Mouse (Mus musculus): ENCODE measurements around the gene Ms4a4d. TPM values are rescaled to one million over a fixed set of nuclear protein-coding genes. Genes with fewer than 3 reads are reported as not detected.
"Not testable (repeated sequence)": the region's sequence is repeated elsewhere in the genome, so short reads cannot be mapped to it uniquely, and the experiment has no call there.

Gene Ms4a4d
- total RNA-seq, 2 experiments from 2014 or later, result not detected

DNA sequence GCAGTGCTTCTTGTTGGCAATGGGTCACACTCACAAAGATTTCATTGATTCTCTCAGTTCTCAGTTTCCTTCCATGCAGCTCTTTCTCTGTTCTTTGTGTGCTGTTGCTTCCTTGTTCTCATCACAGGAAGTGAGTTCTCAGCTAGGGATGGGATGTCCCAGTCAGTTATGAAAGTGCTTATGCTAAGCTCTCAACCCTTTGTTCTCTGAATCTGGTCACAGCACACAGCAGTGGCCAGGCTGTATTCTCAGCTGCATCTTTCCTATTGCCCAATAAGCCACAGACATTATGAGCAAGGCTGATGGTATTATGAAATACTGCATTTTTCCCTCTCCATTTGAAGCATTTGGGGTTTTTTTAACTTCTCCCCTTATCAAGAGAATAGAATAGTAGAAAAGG is 23.0 kb downstream of the Ms4a4d start:
- not testable (repeated sequence) for DNase-seq (ENCODE audit: low spot score in 2 of 2)

DNA sequence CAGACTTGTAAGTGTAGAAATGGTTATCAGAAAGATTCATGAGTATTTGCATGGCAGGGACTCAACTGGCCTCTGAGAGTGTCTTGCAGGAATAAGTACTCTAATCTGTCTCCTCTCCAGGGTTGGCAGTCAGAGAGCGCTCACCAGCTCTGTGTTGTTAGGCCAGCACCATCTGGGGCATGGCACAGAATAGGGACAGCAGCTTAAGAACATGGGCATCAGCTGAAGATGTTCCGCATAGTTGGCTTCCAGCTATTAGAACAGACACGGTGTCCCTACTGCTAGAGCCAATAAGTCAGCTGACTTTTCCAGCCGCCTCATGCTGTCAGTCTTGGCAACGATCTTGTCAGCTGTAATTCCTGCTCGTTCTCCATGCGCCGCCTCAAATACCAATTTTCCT is 38.4 kb downstream of the Ms4a4d start:
- no peak for DNase-seq (ENCODE audit: low spot score in 2 of 2)

DNA sequence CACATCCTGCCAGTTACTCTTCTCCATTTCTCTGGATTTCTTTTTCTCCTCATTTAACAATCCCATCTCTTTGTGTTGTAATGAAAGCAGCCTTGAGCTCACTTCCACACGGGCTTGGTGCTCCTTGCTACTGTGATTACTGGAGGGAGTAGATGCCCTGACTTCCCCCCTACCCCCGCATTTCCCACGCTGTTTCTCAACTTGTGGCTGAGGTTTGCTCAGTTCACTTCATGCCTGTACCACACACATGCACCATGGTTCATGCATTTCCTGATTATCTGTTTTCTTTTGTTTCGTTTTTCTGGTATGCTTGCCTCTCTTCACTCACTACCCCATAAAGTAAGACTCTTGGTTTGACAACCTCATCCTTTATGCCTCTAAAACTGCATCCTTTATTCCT is 52.6 kb downstream of the Ms4a4d start:
- DNase-seq (ENCODE audit: low spot score in 2 of 2), result no peak

DNA sequence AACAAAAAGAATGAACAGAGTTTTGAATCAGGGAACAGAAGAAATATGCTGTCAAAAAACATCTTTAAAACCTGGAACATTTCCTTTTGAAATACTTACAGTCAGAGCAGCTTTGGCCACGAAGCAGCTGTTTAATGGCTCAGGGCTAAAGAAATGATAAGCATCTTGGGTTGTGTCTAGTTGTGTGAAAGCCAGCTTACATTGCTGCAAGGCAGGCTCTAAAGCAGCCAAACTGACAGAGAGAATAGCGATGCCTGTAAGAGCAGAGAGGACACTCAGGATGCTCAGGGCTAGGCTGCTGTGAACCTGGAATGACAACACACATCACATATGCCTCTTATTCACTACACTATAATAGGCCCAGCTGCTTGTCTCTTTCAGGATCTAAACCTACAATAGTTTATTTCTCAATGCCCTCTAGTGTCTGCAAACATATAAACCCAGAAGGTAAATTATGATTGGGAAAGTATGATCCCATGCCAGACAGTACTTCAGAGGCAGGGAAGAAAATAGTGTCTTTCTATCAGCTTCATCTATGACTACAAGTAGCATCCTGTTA is 53.4 kb downstream of the Ms4a4d start:
- DNase-seq (ENCODE audit: low spot score in 2 of 2), result no peak

- no peak for DNase-seq (ENCODE audit: low spot score in 2 of 2)
Observed at GRCm38 (mm10) chr19:11601349-11601748, 64.7 kb downstream of the Ms4a4d start.

- DNase-seq (ENCODE audit: low spot score in 2 of 2), result peak; percentile 16 to 36
Observed at GRCm38 (mm10) chr19:11602026-11602425, 65.4 kb downstream of the Ms4a4d start.

DNA sequence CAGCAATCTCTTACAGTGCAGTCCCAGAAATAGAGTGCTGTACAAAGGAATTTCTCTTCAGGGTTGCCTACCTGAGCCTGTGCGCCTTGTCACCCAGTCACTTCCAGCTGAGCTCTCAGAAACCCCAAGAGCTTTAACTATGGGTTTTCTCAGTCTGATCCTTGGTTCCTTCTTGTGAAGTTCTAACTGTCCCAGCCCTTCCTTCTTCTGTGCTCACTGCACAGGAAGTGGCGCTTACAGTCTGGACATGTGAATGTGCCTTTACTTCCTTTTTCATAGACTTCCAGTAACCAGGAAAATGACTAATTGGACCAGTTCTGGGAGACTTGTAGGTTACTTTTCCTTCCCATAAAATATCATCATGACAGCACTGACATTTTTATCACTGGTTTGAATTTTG is 68.0 kb downstream of the Ms4a4d start, which contains the start of gene Ms4a6d:
Gene Ms4a6d, minus strand, starts transcription at position 247 of the 400 bp plus-strand sequence.
- no peak for DNase-seq (ENCODE audit: low spot score in 2 of 2)

Other genes starting within 250 kb of the Ms4a4d start
- gene Ms4a14, start 222.3 kb upstream of the Ms4a4d start, total RNA-seq (2021), result not detected
- gene Ms4a7, start 200.7 kb upstream of the Ms4a4d start, total RNA-seq (2021), result under 1 TPM; 0.28 to 0.69 TPM
- gene Ms4a4a, start 161.3 kb upstream of the Ms4a4d start, total RNA-seq (2021), result 1 to 10 TPM in 1 of 2 experiments, under 1 TPM in 1; 0.64 to 1.6 TPM
- not detected for gene Ms4a4c, start 132.0 kb upstream of the Ms4a4d start, total RNA-seq (2021)
- gene Ms4a4b, start 93.2 kb upstream of the Ms4a4d start, total RNA-seq (2021), result not detected
- gene Ms4a6c, start 67.4 kb upstream of the Ms4a4d start, total RNA-seq (2021), result 1 to 10 TPM; 1.9 to 2.0 TPM
- under 1 TPM in 1 of 2 experiments, not detected in 1; 0.55 TPM for gene Gm8369, start 50.9 kb upstream of the Ms4a4d start, total RNA-seq (2021)
- 1 to 10 TPM; 2.4 to 2.5 TPM for gene Ms4a6b, start 20.3 kb upstream of the Ms4a4d start, total RNA-seq (2021)
- 1 to 10 TPM in 1 of 2 experiments, under 1 TPM in 1; 0.81 to 1.2 TPM for gene Ms4a6d, start 68.0 kb downstream of the Ms4a4d start, total RNA-seq (2021)
- gene Ms4a2, start 86.9 kb downstream of the Ms4a4d start, total RNA-seq (2021), result not detected
- gene Ms4a3, start 104.0 kb downstream of the Ms4a4d start, total RNA-seq (2021), result not detected
- not detected for gene Oosp2, start 123.8 kb downstream of the Ms4a4d start, total RNA-seq (2021)
- not detected for gene Oosp1, start 154.3 kb downstream of the Ms4a4d start, total RNA-seq (2021)
- gene Oosp3, start 160.3 kb downstream of the Ms4a4d start, total RNA-seq (2021), result not detected
- gene Gif, start 210.8 kb downstream of the Ms4a4d start, total RNA-seq (2021), result not detected
- 10 to 100 TPM; 37.9 to 41.2 TPM for gene Mrpl16, start 233.6 kb downstream of the Ms4a4d start, total RNA-seq (2021)